Mouse (Mus musculus) lung, embryonic 14.5 days (tissue): ENCODE measurements around the gene Trim69. TPM values are rescaled to one million over a fixed set of nuclear protein-coding genes. Genes with fewer than 3 reads are reported as not detected.

Source experiments
- ATAC-seq: fragments of 200-750 bp; cut with Nextera tagmentation; 2 replicates; pipeline ENCODE4 v1.8.0; 2017; ENCODE audit warnings: mild to moderate bottlenecking, moderate TSS enrichment, moderate library complexity; ENCODE audit not compliant: insufficient read depth
- DNase-seq: peaks from one replicate; pipeline ENCODE4 v3.0.0-alpha.2; 2015
- H3K27ac ChIP-seq: fragments of 300-500 bp; sonication (generic); 2 replicates; pipeline ENCODE4 v1.5.1; 2014; ENCODE audit warnings: low read depth, mild to moderate bottlenecking, moderate library complexity
- H3K27me3 ChIP-seq: fragments of 300-500 bp; sonication (generic); 2 replicates; pipeline ENCODE4 v1.6.1; 2014; ENCODE audit warnings: low read length, control low read depth; ENCODE audit not compliant: insufficient read depth
- H3K36me3 ChIP-seq: fragments of 300-500 bp; sonication (generic); 2 replicates; pipeline ENCODE4 v1.6.1; 2014; ENCODE audit warnings: control low read depth; ENCODE audit not compliant: insufficient read depth
- H3K4me1 ChIP-seq: fragments of 300-500 bp; sonication (generic); 2 replicates; pipeline ENCODE4 v1.6.1; 2014; ENCODE audit warnings: antibody characterized with exemption, control low read depth; ENCODE audit not compliant: insufficient read depth
- H3K4me2 ChIP-seq: fragments of 300-500 bp; sonication (generic); 2 replicates; pipeline ENCODE4 v1.6.1; 2014; ENCODE audit warnings: mild to moderate bottlenecking
- H3K4me3 ChIP-seq: fragments of 300-500 bp; sonication (generic); 2 replicates; pipeline ENCODE4 v1.5.1; 2014; ENCODE audit warnings: low read depth, low read length
- H3K9ac ChIP-seq: fragments of 300-500 bp; sonication (generic); 2 replicates; pipeline ENCODE4 v1.6.1; 2014
- H3K9me3 ChIP-seq: fragments of 300-500 bp; sonication (generic); 2 replicates; pipeline ENCODE4 v1.6.1; 2016; ENCODE audit warnings: low read depth, low read length, control low read depth
- CTCF ChIP-seq: IDR thresholded peaks from 2 replicates; pipeline ENCODE4 v1.5.1; 2016; ENCODE audit warnings: antibody characterized with exemption, low read depth
- WGBS: fragments of 180-500 bp; shearing (Covaris S2); extraction: QIAGEN DNeasy Blood & Tissue Kit; methylation state at CpG from one replicate; pipeline ENCODE4 v1.1.7; 2014; 5-methylcytosine and 5-hydroxymethylcytosine counted together
- polyA plus RNA-seq: library from polyadenylated mRNA; unstranded; fragments of >200 nt; fragmentation: Nextera tagmentation; extraction: Ambion mirVana; gene quantifications from 2 replicates; pipeline ENCODE4 v1.2.1, GENCODE M21; 2014

Trim69 gene
- polyA plus RNA-seq, 1 experiment from 2014 or later = not detected

DNA sequence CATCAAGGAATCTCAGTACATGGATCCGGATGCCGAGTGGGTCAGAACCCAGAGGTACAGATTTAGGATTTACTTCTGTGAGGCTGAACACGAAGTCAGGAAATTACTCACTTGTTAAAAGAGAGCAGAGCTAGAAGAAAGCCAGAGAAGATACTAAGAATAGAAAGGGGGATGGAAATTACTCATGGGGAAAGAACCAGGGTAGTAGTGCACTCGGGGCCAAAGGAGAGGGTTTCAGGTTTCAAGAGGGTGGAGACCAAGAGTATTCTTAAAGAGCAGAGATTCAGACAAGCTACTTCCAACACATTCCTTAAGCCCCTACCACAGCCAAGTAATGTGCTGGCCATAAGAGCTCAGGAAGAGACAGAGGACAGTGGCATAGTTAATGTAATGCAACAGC is 1.0 kb downstream of the Trim69 start:
- peak; percentile 61; the same call in 1 of the 2 replicates for ATAC-seq
- Histone ChIP-seq H3K27ac (no peak overlapping the region), H3K36me3 (no peaks in the 10 kb centered on the region), H3K9ac (no peak overlapping the region), H3K4me3 (no peak overlapping the region), H3K4me1 (peaks cover 9% of the 10 kb centered on the region; the same call in 1 of the 2 replicates), H3K27me3 (no peaks in the 10 kb centered on the region), H3K4me2 (no peak overlapping the region), H3K9me3 (no peaks in the 10 kb centered on the region)
- DNase-seq = peak; percentile 40
- no peak for TF ChIP-seq CTCF
- 36% methylated on average over 4 of the region's 4 CpGs for WGBS

DNA sequence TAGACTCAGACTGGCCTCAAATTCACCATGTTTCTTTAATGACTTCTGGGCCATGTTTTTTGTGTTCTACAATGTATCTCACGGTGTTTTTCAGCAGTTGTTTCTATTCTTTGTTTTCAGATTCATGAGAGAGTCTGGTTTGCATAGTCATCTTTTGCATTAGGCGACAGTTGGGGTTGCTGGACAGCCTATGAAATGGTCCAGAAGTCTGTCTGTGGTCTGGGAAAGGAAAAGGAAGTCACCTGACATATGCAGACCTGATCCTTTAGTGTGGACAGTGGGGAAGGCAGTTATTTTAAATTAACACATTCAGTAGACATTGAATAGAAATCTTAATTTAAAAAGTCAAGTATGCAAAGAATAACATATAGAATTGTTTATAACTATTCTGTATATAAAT is 2.0 kb downstream of the Trim69 start:
- no peak for ATAC-seq
- TF ChIP-seq CTCF = no peak

DNA sequence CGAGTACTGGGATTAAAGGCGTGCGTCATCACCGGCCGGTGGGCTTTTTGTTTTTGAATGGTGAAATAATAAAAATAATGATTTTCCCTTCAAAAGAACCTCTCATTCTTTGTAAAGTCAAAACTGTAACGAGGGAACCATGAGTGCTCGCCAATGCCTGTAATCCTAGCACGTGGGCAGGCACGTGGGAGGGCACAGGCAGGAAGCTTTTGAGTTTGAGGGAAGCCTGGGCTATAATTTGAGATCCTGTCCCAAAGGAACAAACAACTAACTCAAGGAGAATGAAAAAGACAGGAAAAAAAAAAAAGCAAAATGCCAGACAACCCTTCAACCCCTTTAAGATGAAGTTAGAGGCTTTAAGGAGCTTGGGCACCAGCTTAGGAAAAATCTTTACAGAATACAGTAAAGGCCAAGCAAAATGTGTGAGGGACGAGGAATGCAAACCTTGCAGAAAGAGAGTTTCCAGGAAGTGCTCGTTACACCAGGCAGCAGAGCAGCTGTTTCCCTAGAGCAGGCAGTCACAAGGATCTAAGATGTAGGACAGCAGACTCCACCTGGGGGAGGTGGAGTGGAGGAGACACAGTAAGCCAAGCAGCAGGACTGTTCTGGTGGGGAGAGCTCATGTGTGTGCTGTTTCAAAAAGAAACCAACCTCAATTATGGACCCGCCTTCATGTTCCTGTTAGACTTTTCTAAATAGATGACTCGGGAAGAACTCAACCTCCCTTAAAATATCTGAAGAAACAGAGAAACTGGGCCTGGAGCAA is 3.1 kb downstream of the Trim69 start:
- 71% methylated on average over 13 of the region's 13 CpGs for WGBS

More for the DNA sequence above, 2.0 kb downstream of the Trim69 start:
- no peak overlapping the region for H3K9ac ChIP-seq
- no peaks in the 10 kb centered on the region for H3K36me3 ChIP-seq
- DNase-seq = no peak
- no peaks in the 10 kb centered on the region for H3K27me3 ChIP-seq
- no peak overlapping the region for H3K27ac ChIP-seq
- 83% methylated on average over 2 of the region's 2 CpGs for WGBS
- H3K9me3 ChIP-seq = no peaks in the 10 kb centered on the region
- peaks cover 9% of the 10 kb centered on the region; the same call in 1 of the 2 replicates for H3K4me1 ChIP-seq
- H3K4me3 ChIP-seq = no peak overlapping the region
- H3K4me2 ChIP-seq = no peak overlapping the region

DNA sequence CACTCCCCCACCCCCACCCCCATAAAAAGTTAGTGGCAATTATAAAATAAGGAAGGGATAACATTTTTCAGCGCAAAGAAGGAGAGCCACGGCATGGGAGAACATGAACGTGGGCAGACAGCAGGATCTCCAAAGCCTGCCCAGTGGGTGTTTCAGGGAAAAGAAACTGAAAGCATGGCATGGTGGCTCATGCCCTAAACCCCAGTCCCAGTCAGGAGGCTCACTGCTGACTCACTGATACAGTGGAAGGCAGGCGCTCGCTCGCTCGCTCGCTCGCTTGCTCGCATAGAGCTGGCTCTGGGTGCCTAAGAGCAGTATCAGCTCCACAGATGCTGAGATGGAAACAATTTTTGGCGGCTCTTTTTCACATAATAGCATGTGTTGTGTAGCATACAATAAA is 3.8 kb downstream of the Trim69 start:
- no peak for DNase-seq
- H3K36me3 ChIP-seq = no peaks in the 10 kb centered on the region
- H3K4me1 ChIP-seq = no peaks in the 10 kb centered on the region
- WGBS = 87% methylated on average over 11 of the region's 11 CpGs
- no peak overlapping the region for H3K4me2 ChIP-seq
- H3K9me3 ChIP-seq = no peaks in the 10 kb centered on the region
- H3K27ac ChIP-seq = no peak overlapping the region
- no peak overlapping the region for H3K9ac ChIP-seq
- no peak overlapping the region for H3K4me3 ChIP-seq
- TF ChIP-seq CTCF = no peak
- H3K27me3 ChIP-seq = no peaks in the 10 kb centered on the region
- ATAC-seq = no peak

More for the DNA sequence above, 3.1 kb downstream of the Trim69 start:
- Histone ChIP-seq H3K27ac (no peak overlapping the region), H3K4me1 (0 out of 2 replicates have a peak, but pooled peaks cover 2% of the 10 kb centered on the region), H3K9me3 (no peaks in the 10 kb centered on the region), H3K4me3 (no peak overlapping the region), H3K36me3 (no peaks in the 10 kb centered on the region), H3K9ac (no peak overlapping the region), H3K27me3 (no peaks in the 10 kb centered on the region), H3K4me2 (no peak overlapping the region)
- TF ChIP-seq CTCF = no peak
- DNase-seq (no peak), ATAC-seq (no peak)

DNA sequence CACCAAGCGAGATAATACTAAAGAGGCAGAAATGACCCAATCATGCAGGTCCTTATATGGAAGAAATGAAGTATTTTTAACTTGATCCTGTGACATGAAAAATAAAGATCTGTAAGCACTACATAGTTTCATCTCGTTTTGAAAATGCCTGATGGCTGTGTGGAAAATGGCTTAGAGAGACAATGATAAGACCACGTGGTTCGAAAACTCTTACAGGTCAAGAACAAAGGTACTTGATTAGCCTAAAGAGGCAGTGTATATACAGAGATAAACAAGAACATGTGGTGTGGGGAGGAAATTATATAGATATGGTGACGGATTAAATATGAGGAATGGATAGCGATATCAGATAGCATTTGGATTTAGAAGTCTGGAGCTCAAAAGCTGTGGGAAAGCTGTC is 10.8 kb downstream of the Trim69 start:
- 66% methylated on average over 6 of the region's 6 CpGs for WGBS
- H3K9me3 ChIP-seq = no peaks in the 10 kb centered on the region
- H3K4me1 ChIP-seq = no peaks in the 10 kb centered on the region
- no peak overlapping the region for H3K4me3 ChIP-seq
- no peak for TF ChIP-seq CTCF
- H3K27me3 ChIP-seq = no peaks in the 10 kb centered on the region
- no peaks in the 10 kb centered on the region for H3K36me3 ChIP-seq
- no peak overlapping the region for H3K27ac ChIP-seq
- DNase-seq = no peak
- no peak overlapping the region for H3K9ac ChIP-seq
- ATAC-seq = no peak
- H3K4me2 ChIP-seq = no peak overlapping the region

DNA sequence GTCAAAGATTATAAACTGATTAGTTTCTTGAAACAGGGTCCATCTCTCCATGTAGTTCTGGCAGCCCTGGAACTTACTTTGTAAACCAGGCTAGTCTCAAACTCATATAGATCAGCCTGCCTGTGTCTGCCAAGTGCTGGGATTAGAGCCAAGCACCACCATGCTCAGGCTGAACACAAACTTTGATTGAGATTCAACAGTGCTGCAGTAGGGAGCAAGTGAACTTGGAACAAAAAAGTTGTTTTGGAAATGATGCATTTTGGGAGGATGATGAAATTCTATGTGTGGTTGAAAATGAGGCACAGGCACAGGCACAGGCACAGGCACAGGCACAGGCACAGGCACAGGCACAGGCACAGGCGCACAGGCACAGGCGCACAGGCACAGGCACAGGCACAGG is 11.7 kb downstream of the Trim69 start:
- H3K9me3 ChIP-seq = no peaks in the 10 kb centered on the region
- H3K4me1 ChIP-seq = no peaks in the 10 kb centered on the region
- DNase-seq (peak; percentile 50), ATAC-seq (no peak)
- no peak overlapping the region for H3K4me3 ChIP-seq
- no peak overlapping the region for H3K27ac ChIP-seq
- H3K36me3 ChIP-seq = no peaks in the 10 kb centered on the region
- H3K27me3 ChIP-seq = no peaks in the 10 kb centered on the region
- no peak for TF ChIP-seq CTCF
- WGBS = 95% methylated on average over 2 of the region's 2 CpGs
- H3K9ac ChIP-seq = no peak overlapping the region
- H3K4me2 ChIP-seq = no peak overlapping the region

DNA sequence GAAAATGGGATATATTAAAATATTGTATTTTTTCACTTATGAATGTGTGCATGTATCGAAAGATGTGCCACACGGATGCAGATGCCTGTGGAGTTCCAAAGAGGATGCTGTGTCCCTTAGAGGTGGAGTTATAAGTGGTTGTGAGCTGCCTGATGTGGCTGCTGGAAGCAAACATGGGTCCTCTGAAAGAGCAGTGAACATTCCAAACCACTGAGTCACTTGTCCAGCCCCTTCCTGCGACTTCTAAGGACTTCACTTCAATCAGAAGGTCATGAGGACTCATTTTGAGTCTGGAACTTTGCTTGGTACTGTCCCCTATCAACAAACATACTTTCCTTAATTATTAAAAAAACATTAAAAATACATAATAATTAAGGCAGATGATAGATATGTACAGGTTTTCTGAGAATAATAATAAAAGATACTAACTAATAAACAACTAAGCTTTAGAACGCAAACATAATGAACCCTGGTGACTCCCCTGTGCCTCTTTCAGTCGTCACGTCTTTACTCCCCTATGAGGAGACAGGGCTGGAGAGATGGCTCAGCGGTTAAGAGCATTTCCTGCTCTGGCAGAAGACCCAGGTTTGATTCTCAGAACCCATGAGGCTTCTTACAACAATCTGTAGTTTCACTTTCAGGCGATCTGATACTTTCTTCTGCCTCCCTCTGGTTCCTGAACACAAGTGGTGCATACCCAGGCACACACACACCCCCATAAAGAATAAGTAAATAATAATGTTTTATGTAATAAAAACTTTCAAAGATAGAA is 19.7 kb downstream of the Trim69 start:
- ATAC-seq (no peak), DNase-seq (no peak)
- no peak overlapping the region for H3K27ac ChIP-seq
- no peak overlapping the region for H3K4me2 ChIP-seq
- TF ChIP-seq CTCF = no peak
- no peak overlapping the region for H3K4me3 ChIP-seq
- H3K27me3 ChIP-seq = no peaks in the 10 kb centered on the region
- no peaks in the 10 kb centered on the region for H3K4me1 ChIP-seq
- WGBS = 64% methylated on average over 8 of the region's 8 CpGs
- no peaks in the 10 kb centered on the region for H3K36me3 ChIP-seq
- H3K9me3 ChIP-seq = no peaks in the 10 kb centered on the region
- no peak overlapping the region for H3K9ac ChIP-seq
